Comparison of ENCODE assay signal across 9 mouse cellular contexts in genomic region chr7:16959539-16960187, GRCm38 (mm10). TPM values are rescaled to one million over a fixed set of nuclear protein-coding genes. Genes with fewer than 3 reads are reported as not detected.
DNase-seq lines count a peak whose midpoint lies in the region; ATAC-seq lines count a peak whose summit lies in the region.
"Had no signal": no experiment of that assay in that cellular context is flagged by ENCODE, and none has a peak within 500 bp of the region (broad histone marks: within the 10 kb centered on the region; RNA-seq: fewer than 3 reads in every experiment).

Gene Pnmal1, plus strand, starts transcription at chr7:16959679.

- H3K27ac ChIP-seq in lung, embryonic 15.5 days: no peak within 1 kb of the TSS
- peak within 1 kb of the TSS; percentile 87 for H3K27ac ChIP-seq in neural tube, embryonic 15.5 days (replicated peaks)
- H3K27ac ChIP-seq: limb, embryonic 15.5 days had no signal

- H3K4me2 ChIP-seq in lung, embryonic 15.5 days: no peak within 1 kb of the TSS
- peak within 1 kb of the TSS; percentile 67 for H3K4me2 ChIP-seq in neural tube, embryonic 15.5 days
- H3K4me2 ChIP-seq: limb, embryonic 15.5 days had no signal

- H3K36me3 ChIP-seq in lung, embryonic 15.5 days: no peaks in the 10 kb centered on the region
- H3K36me3 ChIP-seq in neural tube, embryonic 15.5 days: no peaks in the 10 kb centered on the region; the same call in 1 of the 2 replicates
- H3K36me3 ChIP-seq: limb, embryonic 15.5 days had no signal

- no peak within 1 kb of the TSS for H3K9ac ChIP-seq in lung, embryonic 15.5 days
- H3K9ac ChIP-seq in neural tube, embryonic 15.5 days (replicated peaks): peak within 1 kb of the TSS; percentile 54
- H3K9ac ChIP-seq: limb, embryonic 15.5 days had no signal

- H3K4me3 ChIP-seq in lung, embryonic 15.5 days: no peak within 1 kb of the TSS
- peak within 1 kb of the TSS; percentile 43 for H3K4me3 ChIP-seq in neural tube, embryonic 15.5 days (replicated peaks)
- H3K4me3 ChIP-seq: limb, embryonic 15.5 days had no signal

- peak; percentile 55; the same call in 1 of the 2 replicates for ATAC-seq in lung, embryonic 15.5 days (ENCODE audit: borderline replicate concordance, extremely low read depth, low FRiP score, low TSS enrichment)
- ATAC-seq in neural tube, embryonic 15.5 days (ENCODE audit: low FRiP score): peak; percentile 94

- DNase-seq in lung, postnatal 14 days: no peak
- peak; percentile 87 to 93 for DNase-seq in cerebellum, postnatal 25 days
- peak; percentile 83 to 87 for DNase-seq in frontal cortex, postnatal 25 days (ENCODE audit: low spot score in 2 of 2)
- peak; percentile 69 to 97 for DNase-seq in left cerebral cortex, adult 8-10 months (ENCODE audit: low spot score in 2 of 2)
- no peak for DNase-seq in gastrocnemius, adult 18-20 months (ENCODE audit: low spot score)
- no peak for DNase-seq in urinary bladder, postnatal 25 days (ENCODE audit: low spot score)

- H3K9me3 ChIP-seq in lung, embryonic 15.5 days: no peaks in the 10 kb centered on the region
- no peaks in the 10 kb centered on the region for H3K9me3 ChIP-seq in neural tube, embryonic 15.5 days (replicated peaks)
- H3K9me3 ChIP-seq: limb, embryonic 15.5 days had no signal

- H3K27me3 ChIP-seq in lung, embryonic 15.5 days: no peaks in the 10 kb centered on the region; the same call in 1 of the 2 replicates
- no peaks in the 10 kb centered on the region for H3K27me3 ChIP-seq in neural tube, embryonic 15.5 days (replicated peaks)
- H3K27me3 ChIP-seq: limb, embryonic 15.5 days had no signal

- 19% methylated on average over 17 of the region's 17 CpGs for WGBS in lung, embryonic 15.5 days
- 6% methylated on average over 17 of the region's 17 CpGs for WGBS in neural tube, embryonic 15.5 days

- no peaks in the 10 kb centered on the region for H3K4me1 ChIP-seq in lung, embryonic 15.5 days
- H3K4me1 ChIP-seq in neural tube, embryonic 15.5 days: peaks cover 61% of the 10 kb centered on the region

RNA-seq across cellular contexts. Expression of gene Pnmal1, which starts in this region (rescaled TPM):
- polyA plus RNA-seq in lung, embryonic 15.5 days (2015; fragmentation: Nextera tagmentation; extraction: Ambion mirVana): 0.11 and 0.36 TPM in 2 replicates
- 100 to 1,000 TPM; 101 to 107 (median 104) TPM for total RNA-seq in left cerebral cortex, adult 8-10 months (2022)
- polyA plus RNA-seq in neural tube, embryonic 15.5 days (2015; fragmentation: Nextera tagmentation; extraction: Ambion mirVana): 43.3 and 52.0 TPM in 2 replicates
- total RNA-seq in gastrocnemius, adult 18-20 months (2021): not detected

Comparison
In these comparisons a context has a peak if more than half of its experiments do, and no peak if none do; other contexts are left out.
1. RNA of gene Pnmal1 (total RNA-seq): 101 to 107 TPM in left cerebral cortex, adult 8-10 months; not detected in gastrocnemius, adult 18-20 months; every median in the first group is over 10 times any median in the second.
2. RNA of gene Pnmal1 (polyA plus RNA-seq): 43.3 to 52.0 TPM in neural tube, embryonic 15.5 days; 0.11 to 0.36 TPM in lung, embryonic 15.5 days; every median in the first group is over 10 times any median in the second.
3. Peak in ATAC-seq in lung, embryonic 15.5 days; RNA of the gene not detected or under 1 TPM.
4. DNase-seq: peak in cerebellum, postnatal 25 days (2 of 2), frontal cortex, postnatal 25 days (2 of 2) and left cerebral cortex, adult 8-10 months (2 of 2); none in lung, postnatal 14 days (single experiment), gastrocnemius, adult 18-20 months (single experiment) and urinary bladder, postnatal 25 days (single experiment).